In genomic region chr9:117253361-117253760, GRCm38 (mm10) we compare ENCODE assay signal across 8 mouse cellular contexts.
A peak's percentile ranks its signal among the peaks of the same experiment; 100 is the strongest.
DNase-seq lines count a peak whose midpoint lies in the region; ATAC-seq and TF ChIP-seq lines count a peak whose summit lies in the region.

No protein-coding gene starts in this region.

- peak overlapping the region; percentile 50; the same call in 1 of the 2 replicates for H3K27ac ChIP-seq in forebrain, postnatal 0 days (ENCODE audit: low read depth, low read length)
- peak overlapping the region; percentile 49; the same call in 1 of the 2 replicates for H3K27ac ChIP-seq in hindbrain, embryonic 14.5 days
- H3K27ac ChIP-seq in limb, embryonic 15.5 days = 0 out of 2 replicates have a peak overlapping the region, but pooled peaks have one; percentile 54
- peak overlapping the region; percentile 87; the same call in 1 of the 2 replicates for H3K27ac ChIP-seq in stomach, embryonic 15.5 days
- no peak overlapping the region for H3K27ac ChIP-seq in cerebellum, adult 2 months (ENCODE audit: insufficient read depth, low read length)

- no peak for TF ChIP-seq CTCF in forebrain, postnatal 0 days (IDR thresholded peaks at IDR 0.05; ENCODE audit: low read depth)
- no peak for TF ChIP-seq CTCF in cerebellum, adult 2 months (IDR thresholded peaks at IDR 0.05; ENCODE audit: borderline replicate concordance, insufficient read depth, low read depth, low read length)

- H3K27me3 ChIP-seq in forebrain, postnatal 0 days (ENCODE audit: insufficient read depth, low read length) = no peaks in the 10 kb centered on the region
- H3K27me3 ChIP-seq in hindbrain, embryonic 14.5 days (ENCODE audit: control insufficient read depth, insufficient read depth, low read length) = no peaks in the 10 kb centered on the region
- H3K27me3 ChIP-seq in limb, embryonic 15.5 days = no peaks in the 10 kb centered on the region
- no peaks in the 10 kb centered on the region for H3K27me3 ChIP-seq in stomach, embryonic 15.5 days (replicated peaks)
- H3K27me3 ChIP-seq in cerebellum, adult 2 months (ENCODE audit: control insufficient read depth, insufficient read depth, low read length) = peaks cover 1% of the 10 kb centered on the region; the same call in 1 of the 2 replicates

- peak; percentile 12 for DNase-seq in layer of hippocampus, adult 11-12 months (ENCODE audit: low spot score)
- no peak for DNase-seq in layer of hippocampus, postnatal 25 days (ENCODE audit: extremely low spot score in 1 of 2, low spot score in 1 of 2)
- peak; percentile 53 for DNase-seq in forebrain, postnatal 0 days
- peak; percentile 35 for DNase-seq in hindbrain, embryonic 14.5 days (ENCODE audit: low spot score)
- no peak for DNase-seq in natural killer cell, adult 2 months (ENCODE audit: low spot score in 2 of 2)
- DNase-seq in cerebellum, adult 2 months = no peak

- peak; percentile 47; the same call in 1 of the 2 replicates for ATAC-seq in forebrain, postnatal 0 days
- ATAC-seq in hindbrain, embryonic 14.5 days (ENCODE audit: low FRiP score) = no peak
- no peak for ATAC-seq in limb, embryonic 15.5 days (ENCODE audit: insufficient number of reproducible peaks, low FRiP score, low TSS enrichment, low read depth)
- ATAC-seq in stomach, embryonic 15.5 days (ENCODE audit: insufficient read depth, low FRiP score, low read depth) = no peak

- peak overlapping the region; percentile 83 for H3K4me2 ChIP-seq in forebrain, postnatal 0 days (ENCODE audit: low read depth)
- H3K4me2 ChIP-seq in hindbrain, embryonic 14.5 days (replicated peaks) = peak overlapping the region; percentile 78
- H3K4me2 ChIP-seq in limb, embryonic 15.5 days = peak overlapping the region; percentile 65
- H3K4me2 ChIP-seq in stomach, embryonic 15.5 days = peak overlapping the region; percentile 64

- peaks cover 13% of the 10 kb centered on the region; the same call in 1 of the 2 replicates for H3K4me1 ChIP-seq in forebrain, postnatal 0 days (ENCODE audit: insufficient read depth)
- peaks cover 20% of the 10 kb centered on the region; the same call in 1 of the 2 replicates for H3K4me1 ChIP-seq in hindbrain, embryonic 14.5 days (replicated peaks; ENCODE audit: control insufficient read depth, insufficient read depth, low read length)
- peaks cover 14% of the 10 kb centered on the region for H3K4me1 ChIP-seq in limb, embryonic 15.5 days
- H3K4me1 ChIP-seq in stomach, embryonic 15.5 days = 0 out of 2 replicates have a peak, but pooled peaks cover 5% of the 10 kb centered on the region
- no peaks in the 10 kb centered on the region for H3K4me1 ChIP-seq in cerebellum, adult 2 months (ENCODE audit: control insufficient read depth, insufficient read depth, low read length)

- TF ChIP-seq POLR2A in cerebellum, adult 2 months (IDR thresholded peaks at IDR 0.05; ENCODE audit: borderline replicate concordance, insufficient read depth, low read length) = no peak

- no peaks in the 10 kb centered on the region for H3K9me3 ChIP-seq in forebrain, postnatal 0 days (ENCODE audit: low read length)
- H3K9me3 ChIP-seq in hindbrain, embryonic 14.5 days (ENCODE audit: control insufficient read depth, low read length) = no peaks in the 10 kb centered on the region
- no peaks in the 10 kb centered on the region for H3K9me3 ChIP-seq in limb, embryonic 15.5 days
- H3K9me3 ChIP-seq in stomach, embryonic 15.5 days = no peaks in the 10 kb centered on the region

- H3K36me3 ChIP-seq in forebrain, postnatal 0 days (ENCODE audit: insufficient read depth) = no peaks in the 10 kb centered on the region
- no peaks in the 10 kb centered on the region for H3K36me3 ChIP-seq in hindbrain, embryonic 14.5 days (replicated peaks; ENCODE audit: control insufficient read depth, insufficient read depth)
- H3K36me3 ChIP-seq in limb, embryonic 15.5 days = no peaks in the 10 kb centered on the region
- H3K36me3 ChIP-seq in stomach, embryonic 15.5 days = no peaks in the 10 kb centered on the region

- peak overlapping the region; percentile 40; the same call in 1 of the 2 replicates for H3K9ac ChIP-seq in forebrain, postnatal 0 days
- H3K9ac ChIP-seq in hindbrain, embryonic 14.5 days = peak overlapping the region; percentile 77
- no peak overlapping the region for H3K9ac ChIP-seq in limb, embryonic 15.5 days
- H3K9ac ChIP-seq in stomach, embryonic 15.5 days = no peak overlapping the region

- WGBS in forebrain, postnatal 0 days = 23% methylated on average over 11 of the region's 11 CpGs
- 27% methylated on average over 11 of the region's 11 CpGs for WGBS in hindbrain, embryonic 14.5 days
- WGBS in limb, embryonic 15.5 days = 28% methylated on average over 11 of the region's 11 CpGs
- 27% methylated on average over 11 of the region's 11 CpGs for WGBS in stomach, embryonic 15.5 days
- WGBS in cerebellum, adult 2 months = 54% methylated on average over 11 of the region's 11 CpGs

- peak overlapping the region; percentile 49 for H3K4me3 ChIP-seq in forebrain, postnatal 0 days (ENCODE audit: low read depth, low read length)
- H3K4me3 ChIP-seq in hindbrain, embryonic 14.5 days (replicated peaks; ENCODE audit: low read length) = peak overlapping the region; percentile 60
- peak overlapping the region; percentile 56 for H3K4me3 ChIP-seq in limb, embryonic 15.5 days
- peak overlapping the region; percentile 69 for H3K4me3 ChIP-seq in stomach, embryonic 15.5 days (replicated peaks)
- no peak overlapping the region for H3K4me3 ChIP-seq in cerebellum, adult 2 months (replicated peaks; ENCODE audit: insufficient read depth, low read depth, low read length)

Comparison
In these comparisons a context has a peak if more than half of its experiments do, and no peak if none do; other contexts are left out.
1. DNase-seq: peak in layer of hippocampus, adult 11-12 months (single experiment), forebrain, postnatal 0 days (single experiment) and hindbrain, embryonic 14.5 days (single experiment); none in layer of hippocampus, postnatal 25 days (0 of 2), natural killer cell, adult 2 months (0 of 2) and cerebellum, adult 2 months (0 of 2).
2. H3K9ac ChIP-seq: peak in forebrain, postnatal 0 days (single experiment) and hindbrain, embryonic 14.5 days (single experiment); none in limb, embryonic 15.5 days (single experiment) and stomach, embryonic 15.5 days (single experiment).
3. Peak in every context shown above with its lines, with median percentiles within 50 percentile points of each other: H3K4me2 ChIP-seq.